Mouse (Mus musculus) kidney, adult 2 months (tissue): ENCODE measurements at regions not wholly inside any gene's neighbourhood (a gene's known extent, or its start where the extent isn't known, plus 50 kb on each side); places are given as distances from the start of the nearest gene placed in this dataset.

Experiments
- DNase-seq: peaks from one replicate; pipeline ENCODE4 v3.0.0; 2021
- H3K27ac ChIP-seq: fragments of 200-500 bp; 2 replicates; pipeline ENCODE4 v1.5.1; 2012; ENCODE audit warnings: low read depth, low read length, control low read depth, inconsistent platforms; ENCODE audit not compliant: insufficient read depth
- H3K27me3 ChIP-seq: fragments of 200-500 bp; replicated peaks from 2 replicates; pipeline ENCODE4 v1.6.1; 2012; ENCODE audit warnings: mild to moderate bottlenecking, moderate library complexity, low read length, inconsistent platforms; ENCODE audit not compliant: control insufficient read depth, insufficient read depth
- H3K36me3 ChIP-seq: fragments of 200-500 bp; 2 replicates; pipeline ENCODE4 v1.6.1; 2012; ENCODE audit warnings: mild to moderate bottlenecking, moderate library complexity, low read length, inconsistent platforms; ENCODE audit not compliant: control insufficient read depth, insufficient read depth
- H3K4me1 ChIP-seq: fragments of 200-500 bp; 2 replicates; pipeline ENCODE4 v1.6.1; 2011; ENCODE audit warnings: low read length; ENCODE audit not compliant: control insufficient read depth, insufficient read depth
- H3K4me3 ChIP-seq: fragments of 200-500 bp; 2 replicates; pipeline ENCODE4 v1.5.1; 2011; ENCODE audit warnings: mild to moderate bottlenecking, low read depth, low read length, control low read depth; ENCODE audit not compliant: insufficient read depth
- CTCF ChIP-seq: fragments of 200-500 bp; conservative IDR thresholded peaks from 2 replicates; pipeline ENCODE4 v1.5.1; 2011; ENCODE audit warnings: low read depth, mild to moderate bottlenecking, control low read depth, low read length, moderate library complexity, mixed read lengths; ENCODE audit not compliant: insufficient read depth, insufficient read length
- POLR2A ChIP-seq: fragments of 200-500 bp; IDR thresholded peaks from one replicate; pipeline ENCODE4 v1.6.1; 2011; ENCODE audit warnings: low read depth, low read length, control low read depth
- WGBS: fragments of 180-500 bp; shearing (Covaris S2); methylation state at CpG from one replicate; pipeline ENCODE4 v1.1.7; 2018; 5-methylcytosine and 5-hydroxymethylcytosine counted together

GRCm38 (mm10) chr6:98402605-98403004 lies 60.1 kb upstream of the Gm765 start:
- Histone ChIP-seq H3K4me3 (no peak overlapping the region), H3K4me1 (no peaks in the 10 kb centered on the region), H3K27me3 (no peaks in the 10 kb centered on the region), H3K36me3 (no peaks in the 10 kb centered on the region), H3K27ac (no peak overlapping the region)
- TF ChIP-seq CTCF (no peak), POLR2A (no peak)
- no peak for DNase-seq
- WGBS, result 66% methylated on average over 1 of the region's 1 CpGs

- DNase-seq, result no peak
- H3K4me1 ChIP-seq, result no peaks in the 10 kb centered on the region
- no peaks in the 10 kb centered on the region for H3K36me3 ChIP-seq
- TF ChIP-seq POLR2A (no peak), CTCF (no peak)
- H3K27ac ChIP-seq, result no peak overlapping the region
- H3K4me3 ChIP-seq, result no peak overlapping the region
- 87% methylated on average over 5 of the region's 5 CpGs for WGBS
- H3K27me3 ChIP-seq, result no peaks in the 10 kb centered on the region
These were observed 52.0 kb upstream of the Gm765 start for GRCm38 (mm10) chr6:98394589-98394988.
